Mouse (Mus musculus) neutrophil, adult 5-6 weeks (primary cell): ENCODE results near the gene Hrh3. TPM values are rescaled to one million over a fixed set of nuclear protein-coding genes. Genes with fewer than 3 reads are reported as not detected.

Source experiments
- ATAC-seq: fragments of 151-379, 151-347 bp; 2 replicates; pipeline ENCODE4 v1.8.0; 2017; ENCODE audit warnings: mild to moderate bottlenecking, moderate TSS enrichment; ENCODE audit not compliant: insufficient number of reproducible peaks, poor library complexity, low FRiP score, severe bottlenecking; ENCODE audit errors: extremely low read depth
- total RNA-seq: library from RNA; stranded (forward); fragments of 200-1000 nt; gene quantifications from 2 replicates; pipeline ENCODE4 v1.2.3, GENCODE M21; 2017

Gene Hrh3
- total RNA-seq, 1 experiment from 2014 or later: not detected

- ATAC-seq: no peak
Observed at GRCm38 (mm10) chr2:180113909-180114890, 9.9 kb upstream of the Hrh3 start.

- no peak for ATAC-seq
Observed at GRCm38 (mm10) chr2:180108285-180108684, 4.0 kb upstream of the Hrh3 start.

- ATAC-seq: no peak
Observed at GRCm38 (mm10) chr2:180107081-180107480, 2.8 kb upstream of the Hrh3 start.

- no peak for ATAC-seq
Observed at GRCm38 (mm10) chr2:180105441-180106190, 1.3 kb upstream of the Hrh3 start.

- ATAC-seq: no peak
Observed at GRCm38 (mm10) chr2:180104659-180105377, 530 bp upstream of the Hrh3 start.

- ATAC-seq: no peak
Observed at GRCm38 (mm10) chr2:180103151-180103977, 924 bp downstream of the Hrh3 start.

- ATAC-seq: no peak
Observed at GRCm38 (mm10) chr2:180099529-180099928, 4.8 kb downstream of the Hrh3 start.

GRCm38 (mm10) chr2:180098167-180098566 lies 6.1 kb downstream of the Hrh3 start:
- no peak for ATAC-seq

- ATAC-seq: no peak
Observed at GRCm38 (mm10) chr2:180097585-180097984, 6.7 kb downstream of the Hrh3 start.

- no peak for ATAC-seq
Observed at GRCm38 (mm10) chr2:180095711-180096110, 8.6 kb downstream of the Hrh3 start.

- no peak for ATAC-seq
Observed at GRCm38 (mm10) chr2:180090285-180090684, 14.0 kb downstream of the Hrh3 start.

- no peak for ATAC-seq
Observed at GRCm38 (mm10) chr2:180087472-180087871, 16.8 kb downstream of the Hrh3 start.

- no peak for ATAC-seq
Observed at GRCm38 (mm10) chr2:180086637-180087027, 17.7 kb downstream of the Hrh3 start.

GRCm38 (mm10) chr2:180085926-180086636 lies 18.2 kb downstream of the Hrh3 start:
- no peak for ATAC-seq

GRCm38 (mm10) chr2:180084565-180084964 lies 19.7 kb downstream of the Hrh3 start:
- no peak for ATAC-seq

- ATAC-seq: no peak
Observed at GRCm38 (mm10) chr2:180083063-180083462, 21.2 kb downstream of the Hrh3 start.

GRCm38 (mm10) chr2:180080680-180081079 lies 23.6 kb downstream of the Hrh3 start:
- no peak for ATAC-seq

- no peak for ATAC-seq
Observed at GRCm38 (mm10) chr2:180077622-180078021, 26.7 kb downstream of the Hrh3 start.
